Mouse (Mus musculus) 3134 (cell line): ENCODE measurements around the gene Ctnnbl1.

Source experiments
- DNase-seq: peaks from one replicate; pipeline ENCODE4 v3.0.0-alpha.2; 2011; ENCODE audit warnings: low spot score; ENCODE audit not compliant: insufficient read length; ENCODE audit errors: extremely low read depth

Gene Ctnnbl1

DNA sequence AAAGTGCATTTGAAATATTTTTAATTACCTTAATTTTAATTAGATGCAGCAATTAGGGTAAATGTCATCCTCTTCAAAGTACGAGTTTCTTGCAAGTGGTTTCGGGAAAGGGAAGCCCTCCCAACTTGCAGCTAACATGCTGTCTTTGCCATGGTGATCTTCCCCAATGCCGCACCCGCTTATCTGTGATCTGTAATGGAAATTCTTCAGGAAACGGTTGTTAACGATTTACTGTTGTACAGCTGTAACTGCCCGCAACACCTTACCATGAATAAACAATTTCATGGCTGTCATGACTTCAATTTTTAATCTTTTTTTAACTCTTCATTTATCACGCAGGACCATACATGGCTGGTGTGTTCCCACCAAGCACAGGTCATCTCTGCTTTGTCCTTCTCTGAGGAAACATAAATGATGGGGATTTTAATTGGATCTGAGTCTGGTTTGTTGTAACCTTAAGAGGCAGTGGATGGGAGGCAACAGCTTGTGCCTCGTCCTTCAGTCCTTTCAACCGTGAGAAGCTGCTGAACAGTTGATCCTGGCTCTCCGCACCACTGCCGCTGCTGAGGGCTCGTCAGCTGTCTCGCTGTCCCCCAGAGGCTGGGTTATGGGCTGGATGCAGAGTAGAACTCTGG, 54.4 kb downstream of the Ctnnbl1 start:
- DNase-seq: no peak

DNA sequence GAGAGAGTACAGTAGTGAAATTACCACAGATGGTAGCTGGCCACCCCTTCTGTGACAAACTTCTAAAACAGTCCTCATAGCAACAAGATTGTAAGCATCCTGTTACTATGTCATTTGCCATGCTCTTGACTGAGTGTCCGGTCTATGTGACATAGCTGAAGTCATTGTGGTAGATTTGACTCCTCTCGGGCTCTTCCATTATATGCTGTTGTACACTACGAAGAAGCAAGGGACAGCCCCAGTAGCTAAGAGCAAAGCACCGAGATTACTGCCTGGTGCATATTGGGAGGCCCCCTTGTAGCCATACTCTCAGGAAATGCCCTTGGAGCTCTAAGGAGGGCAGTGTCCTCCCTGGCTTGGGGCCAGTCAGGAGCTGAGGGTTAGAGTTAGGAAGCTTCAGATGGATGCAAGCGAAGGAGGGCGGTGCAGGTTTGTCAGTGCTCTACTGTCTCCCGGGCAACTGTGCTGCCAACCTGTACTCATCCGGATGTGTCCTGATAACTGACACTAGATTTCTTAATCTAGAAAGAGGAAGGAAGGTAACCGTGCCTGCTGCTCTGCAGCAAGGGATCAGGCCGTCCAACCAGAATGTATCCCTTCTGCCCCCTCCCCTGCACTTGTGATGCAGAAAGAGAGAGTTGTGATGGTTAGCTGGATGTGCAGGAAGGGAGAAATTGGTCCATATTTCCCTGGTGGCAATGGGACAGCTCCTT, 55.8 kb downstream of the Ctnnbl1 start:
- DNase-seq: no peak

DNA sequence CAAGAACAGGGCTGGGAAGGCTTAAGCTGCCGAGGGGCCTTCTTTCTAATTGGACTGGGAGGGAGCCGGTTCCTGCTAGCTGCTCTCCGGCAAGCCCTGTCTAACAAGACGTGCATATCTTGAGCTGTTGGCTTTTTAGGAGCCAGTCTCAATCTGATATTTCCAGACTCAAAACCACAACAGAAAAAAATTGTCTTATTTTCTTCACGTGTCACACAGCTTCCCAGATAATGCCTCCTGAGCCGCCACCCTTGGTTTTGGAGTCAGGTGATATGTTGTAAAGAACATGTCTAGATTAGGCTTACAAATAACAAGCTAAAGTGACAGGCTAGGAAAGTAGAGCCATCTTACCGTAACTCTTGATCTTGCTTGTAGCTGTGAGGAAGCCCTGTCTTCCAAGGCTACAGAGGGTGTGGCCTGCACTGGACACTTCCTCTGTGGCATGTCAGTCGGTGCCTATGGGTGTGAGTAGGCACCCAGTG, 56.7 kb downstream of the Ctnnbl1 start:
- no peak for DNase-seq

DNA sequence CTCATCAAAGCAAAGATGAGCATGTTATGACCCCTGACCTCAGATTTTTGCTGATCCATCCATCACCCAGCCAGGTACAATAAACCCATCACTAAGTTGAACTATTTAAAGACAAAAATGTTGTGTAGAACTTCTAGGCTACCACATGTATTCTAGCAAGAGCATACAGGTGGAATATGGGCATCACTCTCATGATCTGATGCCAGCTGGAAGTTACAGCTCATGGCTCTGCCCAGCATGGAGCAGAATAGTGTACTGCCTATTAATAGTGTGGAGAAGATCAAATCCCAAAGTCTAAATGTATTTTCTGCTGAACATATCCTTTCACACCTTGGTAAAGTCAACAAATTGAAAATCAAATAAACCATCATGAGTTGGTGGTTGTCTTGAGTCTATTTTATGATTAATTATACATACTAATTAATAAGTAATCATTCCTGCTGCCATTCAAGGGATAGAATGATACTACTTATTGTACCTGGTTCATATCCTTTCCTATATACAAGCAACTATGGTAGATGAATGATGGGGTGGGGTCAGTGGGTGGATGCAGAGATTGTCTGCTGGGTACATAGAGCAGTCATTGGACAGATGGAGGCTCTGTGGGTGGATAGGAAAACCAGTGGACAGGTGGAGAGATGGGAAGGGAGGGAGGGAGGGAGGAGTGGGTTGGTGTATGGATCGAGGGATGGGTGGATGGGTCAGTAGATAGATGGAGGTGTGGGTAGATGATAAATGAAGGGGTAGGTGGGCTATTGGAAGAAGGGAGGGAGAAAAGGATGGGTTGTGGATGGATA, 58.6 kb downstream of the Ctnnbl1 start:
- no peak for DNase-seq

DNA sequence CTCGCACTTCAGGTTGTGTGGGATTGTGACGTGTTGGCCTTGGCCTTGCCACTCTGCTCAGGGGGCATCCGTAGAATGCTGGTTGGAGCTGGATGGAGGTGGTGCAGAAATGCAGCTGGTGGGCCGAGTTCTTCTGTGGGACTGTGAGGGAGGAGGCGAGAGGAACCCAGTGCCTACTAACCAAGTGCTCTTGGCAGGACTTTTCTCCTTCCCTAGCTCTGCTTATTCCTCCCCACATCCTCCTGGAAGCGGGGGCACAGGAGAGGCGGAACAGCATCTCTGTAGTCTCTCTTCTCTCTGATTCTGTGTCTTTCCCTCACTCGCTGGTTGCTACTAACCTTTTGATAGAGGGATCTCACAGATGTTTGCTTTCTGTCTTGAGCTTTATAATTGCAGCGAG, 62.3 kb downstream of the Ctnnbl1 start:
- DNase-seq: no peak

DNA sequence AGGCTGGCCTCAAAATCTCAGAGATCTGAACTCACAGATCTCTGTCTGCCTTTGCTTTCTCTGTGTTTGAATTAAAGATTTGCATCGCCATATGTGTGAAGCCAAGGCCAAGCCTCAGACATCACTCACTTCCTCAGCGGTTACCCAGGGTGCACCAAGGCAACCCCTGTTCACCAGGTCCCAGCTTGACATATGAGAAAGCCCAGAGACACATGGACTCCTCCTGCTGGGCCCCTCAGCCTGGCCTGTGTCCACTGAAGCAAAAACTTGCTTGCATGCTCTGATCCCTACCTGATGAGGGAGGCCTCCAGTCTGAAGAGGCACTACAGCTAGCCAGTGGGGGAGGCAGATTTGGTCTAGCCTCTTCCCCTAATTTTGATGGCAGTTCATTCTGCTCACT, 63.1 kb downstream of the Ctnnbl1 start:
- no peak for DNase-seq

DNA sequence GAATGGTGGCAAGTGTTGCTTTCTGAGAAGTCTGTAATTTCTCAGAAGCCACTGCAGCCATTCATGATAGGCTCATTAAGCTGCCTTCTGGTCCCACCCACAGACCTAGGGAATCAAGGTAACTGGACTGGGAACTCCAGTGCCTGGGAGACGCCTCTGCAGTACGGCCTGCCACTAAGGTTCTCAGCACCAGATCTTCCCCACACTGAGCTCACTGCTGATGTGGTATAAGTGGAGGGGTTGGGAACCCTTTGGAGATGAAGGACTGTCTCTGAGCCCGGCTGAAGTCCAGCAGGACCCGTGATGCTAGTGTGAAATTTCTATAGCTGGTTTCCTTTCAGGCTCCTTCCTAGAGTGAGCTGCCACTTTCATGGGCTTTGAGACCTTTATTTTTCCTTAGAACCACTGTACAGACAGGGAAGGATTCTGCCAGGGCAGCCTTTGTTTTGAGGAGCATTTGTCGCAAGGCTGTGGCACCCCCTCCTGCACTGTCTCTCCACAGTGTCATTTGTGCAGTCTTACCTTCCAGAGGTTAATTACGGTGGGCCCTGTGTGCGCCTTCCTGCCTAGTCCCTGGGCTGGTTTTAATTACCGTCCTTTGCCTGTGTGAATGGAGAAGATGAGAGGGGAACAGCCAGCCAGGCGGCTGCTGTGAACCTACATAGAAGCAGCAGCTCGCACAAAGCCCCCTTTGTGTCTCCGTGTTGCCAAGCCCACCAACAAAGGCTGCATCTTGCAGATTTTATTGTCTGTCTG, 63.7 kb downstream of the Ctnnbl1 start:
- DNase-seq: no peak

DNA sequence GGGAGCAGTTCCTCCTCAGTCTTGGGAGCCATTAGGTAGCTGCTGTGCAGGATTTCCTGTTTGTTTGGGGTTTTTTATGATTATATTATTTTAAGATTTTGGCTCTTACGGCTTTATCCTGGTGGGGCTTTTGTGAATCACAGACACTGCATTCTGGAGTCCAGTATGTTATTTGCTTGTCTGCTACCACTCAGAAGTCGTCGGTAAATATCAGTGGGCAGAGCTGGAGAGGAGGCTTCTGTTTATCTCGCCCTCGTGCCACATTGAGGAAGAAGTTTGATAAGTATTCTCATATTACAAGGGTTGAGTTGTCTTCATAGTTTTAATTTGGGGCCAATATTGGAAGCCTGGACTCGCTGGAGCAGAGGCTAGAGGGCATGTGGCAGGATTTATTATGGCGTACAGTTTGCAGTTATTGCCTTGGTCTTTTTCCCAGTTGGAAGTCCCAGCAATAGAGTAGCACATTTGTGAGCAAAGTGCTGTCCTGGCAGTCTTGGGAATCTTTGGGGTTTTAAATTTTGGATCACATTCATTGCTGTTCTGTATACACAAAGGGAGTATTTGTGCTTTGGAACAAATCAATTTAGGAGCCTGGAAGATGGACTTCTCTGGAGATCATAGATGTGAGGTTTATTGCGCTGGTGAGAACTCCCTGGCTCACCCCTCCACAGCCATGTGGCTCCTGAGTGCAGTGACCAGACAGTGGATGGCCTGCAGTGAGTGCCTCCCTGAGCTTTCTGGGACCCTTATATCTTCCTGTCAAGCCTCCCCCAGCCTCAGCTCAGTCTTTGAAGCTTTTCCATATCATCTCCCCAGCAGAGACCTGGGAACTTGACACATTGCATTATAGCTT, 64.5 kb downstream of the Ctnnbl1 start:
- DNase-seq: no peak

DNA sequence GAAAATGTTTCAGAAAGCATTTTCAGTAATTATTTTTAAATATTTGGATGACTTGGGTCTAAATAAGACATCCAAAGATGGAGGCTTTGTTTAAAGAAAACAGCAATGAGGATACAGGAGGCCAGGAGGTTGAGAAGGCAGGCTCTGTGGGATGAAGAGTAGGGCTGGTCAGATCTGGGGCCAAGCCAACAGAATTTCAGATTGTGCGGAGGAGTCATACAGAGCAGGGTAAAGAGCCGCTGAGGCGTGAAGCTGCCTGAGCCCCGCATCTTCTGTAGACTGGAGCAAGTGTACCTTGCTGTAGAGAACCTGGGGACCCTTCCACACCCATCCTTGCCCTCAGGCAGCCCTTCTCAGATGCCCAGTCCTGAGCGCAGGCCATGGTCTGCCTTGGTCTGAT, 65.5 kb downstream of the Ctnnbl1 start:
- no peak for DNase-seq

DNA sequence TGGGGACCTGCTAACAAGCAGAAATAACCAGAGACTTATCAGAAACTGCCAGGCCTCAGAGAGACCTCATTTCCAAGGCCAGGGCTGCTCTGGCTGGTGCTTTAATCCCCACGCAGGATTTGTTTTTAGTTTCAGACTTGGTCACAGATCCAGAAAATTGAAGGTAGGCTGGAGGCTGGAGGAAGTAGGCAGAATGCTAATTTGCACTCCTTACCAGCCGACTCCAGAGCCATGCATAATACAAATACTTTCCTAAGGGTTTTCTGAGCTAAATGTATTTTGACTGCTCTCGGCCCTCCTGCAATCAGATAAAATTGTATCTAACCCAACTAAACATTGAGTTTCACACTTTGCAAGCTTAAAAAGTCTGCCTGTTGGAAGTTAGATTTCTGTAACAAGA, 67.2 kb downstream of the Ctnnbl1 start:
- DNase-seq: no peak

DNA sequence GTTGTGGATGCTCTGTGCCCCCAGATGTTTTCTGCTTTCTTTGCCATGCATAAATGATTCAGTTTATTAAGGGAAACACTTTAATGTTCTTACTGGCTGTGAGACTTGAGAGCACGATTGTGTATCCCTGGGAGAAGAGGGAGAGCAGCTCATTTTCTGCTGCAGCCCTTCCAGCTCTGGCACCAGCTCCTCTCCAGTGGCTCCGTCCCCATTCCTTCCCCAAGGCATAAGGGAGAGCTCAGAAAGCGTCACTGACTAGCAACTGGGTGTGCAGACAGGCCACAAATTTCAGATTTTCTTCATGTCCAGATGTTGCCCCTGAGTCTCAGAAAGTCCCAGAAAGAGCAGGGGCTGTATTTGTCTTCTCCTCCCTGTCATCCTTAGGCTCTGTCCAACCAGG, 67.9 kb downstream of the Ctnnbl1 start:
- DNase-seq: no peak

DNA sequence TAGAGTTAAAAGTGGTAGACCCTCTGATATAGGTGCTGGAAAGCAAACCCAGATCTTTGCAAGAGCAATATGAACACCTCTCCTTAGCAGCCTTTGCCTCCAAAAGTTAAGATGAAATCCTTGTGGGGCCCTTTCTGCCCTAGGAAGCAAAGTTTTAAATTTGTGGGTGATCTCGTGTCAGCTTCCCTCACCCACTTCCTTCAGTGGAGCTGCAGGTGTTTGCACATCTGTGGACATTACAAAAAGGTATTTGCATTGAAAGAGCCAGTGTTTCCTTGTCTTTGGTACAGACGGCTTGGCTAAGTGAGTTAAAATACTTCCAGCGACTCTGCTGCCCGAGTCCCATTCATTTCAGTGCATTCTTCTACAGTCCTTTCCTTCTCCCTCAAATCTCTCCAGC, 69.9 kb downstream of the Ctnnbl1 start:
- no peak for DNase-seq

DNA sequence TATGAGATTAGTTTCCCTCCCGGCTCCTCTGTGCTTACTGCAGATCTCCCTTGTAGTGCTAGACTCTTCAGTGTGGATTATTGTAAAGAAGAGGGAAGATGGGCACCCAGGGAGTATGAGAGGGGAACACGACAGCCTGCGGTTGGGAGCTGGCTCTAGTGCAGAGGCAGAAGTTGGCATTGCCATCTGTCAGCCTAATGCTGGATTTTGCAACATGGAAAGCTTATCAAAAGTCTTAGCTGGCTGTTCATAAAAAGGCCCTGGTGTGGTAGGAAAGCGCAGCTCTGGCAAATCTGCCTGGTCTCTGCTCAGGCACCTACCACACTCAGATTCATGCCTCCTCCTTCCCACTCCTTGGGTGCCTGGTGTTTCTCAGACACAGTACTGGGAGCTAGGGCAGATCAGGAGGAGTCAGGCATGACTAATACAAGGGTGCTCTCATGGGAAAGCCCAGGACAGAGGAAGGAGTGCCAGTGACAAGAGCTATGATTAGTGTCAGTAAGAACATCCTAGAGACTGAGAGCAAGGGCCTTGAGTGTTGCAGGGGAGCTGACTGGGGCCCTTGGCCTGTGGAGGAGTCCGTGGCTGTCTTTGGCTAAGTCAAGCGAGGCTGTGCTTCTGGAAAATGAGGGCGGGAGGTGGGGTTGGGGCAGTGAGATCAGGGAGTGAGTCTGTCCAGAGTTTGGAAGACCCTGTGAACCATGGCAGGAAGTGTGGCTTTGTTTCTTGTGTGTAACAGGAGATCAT, 70.6 kb downstream of the Ctnnbl1 start:
- no peak for DNase-seq

DNA sequence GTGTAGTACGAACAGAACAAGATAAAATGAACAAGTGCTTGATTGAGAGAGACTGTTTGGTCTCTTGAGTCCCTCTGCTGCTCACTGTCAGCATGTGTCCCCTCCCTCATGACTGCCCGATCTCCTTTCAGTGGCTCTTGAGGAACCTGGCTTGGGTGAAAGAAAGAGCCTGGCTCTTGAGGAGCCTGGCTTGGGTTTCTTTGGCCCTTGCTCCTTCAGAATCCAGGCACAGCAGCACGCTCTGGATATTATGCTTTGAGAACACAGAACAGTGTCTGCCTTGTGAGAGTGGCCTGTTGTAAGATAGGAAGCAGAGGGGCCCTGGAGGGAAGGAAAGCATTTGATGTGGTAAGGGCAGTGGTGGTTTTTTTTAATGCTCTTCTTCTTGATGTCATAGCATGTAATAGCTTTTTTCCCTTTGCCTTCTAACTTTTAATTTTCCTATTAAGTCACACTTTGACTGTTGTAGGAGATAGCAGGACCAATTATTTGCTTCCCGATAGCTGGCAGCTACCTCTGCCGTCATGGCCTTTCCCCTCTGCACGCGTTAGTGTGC, 71.2 kb downstream of the Ctnnbl1 start:
- DNase-seq: no peak

DNA sequence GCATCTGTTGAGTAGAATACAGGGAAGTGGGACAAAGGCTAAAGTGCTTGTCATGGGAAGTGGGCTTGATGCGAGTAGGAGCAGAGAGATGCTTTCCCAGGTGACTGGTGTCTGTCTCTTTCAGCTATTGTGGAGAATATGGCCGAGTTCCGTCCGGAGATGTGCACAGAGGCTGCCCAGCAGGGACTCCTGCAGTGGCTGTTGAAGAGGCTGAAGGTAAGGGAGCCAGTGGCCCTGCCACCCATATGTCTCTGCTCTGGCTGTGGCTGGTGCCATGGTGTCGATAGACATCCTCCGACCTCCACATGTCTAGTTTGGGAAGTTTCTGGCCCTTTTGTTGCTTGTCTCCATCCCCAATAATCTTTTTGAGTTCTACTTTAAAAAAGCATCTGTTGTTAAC, 72.1 kb downstream of the Ctnnbl1 start:
- no peak for DNase-seq

DNA sequence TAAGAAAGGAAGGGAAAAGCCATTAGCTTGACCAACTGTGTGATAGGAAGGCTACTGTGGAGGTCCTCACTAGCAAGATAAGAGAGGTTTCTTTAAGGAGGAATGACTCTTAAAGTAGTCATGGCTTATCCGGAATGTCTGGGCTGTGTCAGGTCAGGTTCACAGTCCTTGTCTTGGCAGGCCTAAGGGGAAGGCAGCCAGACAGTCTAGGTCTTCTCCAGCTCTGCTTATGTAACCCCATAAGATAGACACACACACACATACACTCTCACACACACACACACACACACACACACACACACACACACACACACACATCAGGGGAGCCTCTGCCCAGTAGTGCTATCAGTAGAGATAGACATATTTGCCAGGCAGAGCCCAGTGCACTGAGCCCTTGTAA, 73.5 kb downstream of the Ctnnbl1 start:
- DNase-seq: no peak

DNA sequence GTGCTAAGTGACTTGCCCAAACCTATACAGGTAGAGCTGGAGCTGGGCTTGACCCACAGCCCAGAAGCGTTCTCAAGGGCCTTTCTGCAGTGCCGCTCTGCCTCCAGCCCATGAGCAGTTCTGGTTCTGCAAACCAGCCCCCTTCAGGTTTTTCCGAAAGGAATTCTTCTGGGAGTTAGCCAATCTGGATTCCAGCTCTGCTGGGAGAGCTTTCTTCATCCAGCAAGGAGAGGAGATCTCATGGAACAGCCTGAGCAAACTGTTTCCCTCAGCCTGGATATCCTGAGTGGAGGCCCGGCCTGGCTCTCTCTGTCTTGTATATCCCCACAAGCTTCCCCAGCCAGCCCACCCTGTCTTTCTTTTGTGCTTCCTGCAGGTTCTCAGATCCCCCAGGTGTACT, 75.9 kb downstream of the Ctnnbl1 start:
- DNase-seq: no peak

DNA sequence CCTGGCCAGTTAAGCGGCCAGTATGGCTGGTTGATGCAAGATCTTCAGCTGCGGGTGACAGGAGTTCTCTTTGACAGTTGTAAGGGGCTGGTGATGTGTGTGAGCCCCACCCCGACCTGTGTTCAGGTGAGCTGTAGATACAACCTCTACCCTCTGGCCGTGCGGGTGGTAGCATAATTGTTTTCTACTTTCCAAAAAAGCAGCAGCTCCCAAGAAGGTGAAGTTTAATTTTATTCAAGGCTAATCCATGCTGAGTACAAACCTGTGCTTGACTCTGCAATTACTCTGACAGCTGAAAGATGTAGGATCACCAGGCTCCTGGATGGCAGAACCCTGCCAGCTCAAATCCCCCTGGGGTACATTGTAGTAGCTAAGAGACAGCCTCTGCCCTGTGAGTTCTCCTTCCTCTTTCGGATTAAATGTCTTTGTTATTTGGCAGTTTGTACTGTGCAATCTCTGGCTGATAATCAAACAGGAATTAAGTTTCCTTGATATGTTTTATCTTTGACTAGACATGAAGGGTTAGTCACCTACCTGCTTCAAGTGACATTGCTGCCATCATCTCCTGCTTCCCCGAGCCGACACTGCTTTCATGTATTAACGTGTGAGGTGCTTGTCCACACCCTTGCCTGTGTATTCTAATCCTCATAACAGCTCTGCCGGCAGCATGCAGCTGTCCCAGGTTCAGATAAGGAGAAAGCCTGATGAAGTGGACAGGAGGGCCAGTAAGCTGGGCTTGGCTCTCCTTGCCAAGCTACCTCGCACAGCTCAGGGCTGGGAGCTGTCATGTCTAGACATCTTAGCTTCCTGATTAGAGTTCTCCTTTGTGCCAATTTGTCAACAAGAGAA, 77.1 kb downstream of the Ctnnbl1 start:
- DNase-seq: no peak
